9 mouse cellular contexts compared by ENCODE assay signal in genomic region chrX:7421016-7421415, GRCm38 (mm10). TPM values are rescaled to one million over a fixed set of nuclear protein-coding genes. Genes with fewer than 3 reads are reported as not detected.
DNase-seq lines count a peak whose midpoint lies in the region; ATAC-seq lines count a peak whose summit lies in the region.
"Had no signal": no experiment of that assay in that cellular context is flagged by ENCODE, and none has a peak within 500 bp of the region (broad histone marks: within the 10 kb centered on the region; RNA-seq: fewer than 3 reads in every experiment).

No protein-coding gene starts in this region.

- H3K4me1 ChIP-seq in embryonic facial prominence, embryonic 14.5 days (ENCODE audit: control insufficient read depth, insufficient read depth, low read length) = no peaks in the 10 kb centered on the region
- H3K4me1 ChIP-seq in heart, embryonic 14.5 days (ENCODE audit: control insufficient read depth in 2 of 2, insufficient read depth in 2 of 2, low read length in 2 of 2) = peaks cover 2 to 4% of the 10 kb centered on the region in 2 experiments; a peak in 1 of 4 replicates
- H3K4me1 ChIP-seq in kidney, embryonic 16.5 days (ENCODE audit: insufficient read depth, low read length) = no peaks in the 10 kb centered on the region
- H3K4me1 ChIP-seq in liver, embryonic 11.5 days (replicated peaks; ENCODE audit: control insufficient read depth, insufficient read depth, low read length) = no peaks in the 10 kb centered on the region; the same call in none of the 2 replicates
- no peaks in the 10 kb centered on the region for H3K4me1 ChIP-seq in stomach, embryonic 14.5 days (ENCODE audit: control insufficient read depth, insufficient read depth, low read length)
- H3K4me1 ChIP-seq: embryonic facial prominence, embryonic 15.5 days had no signal

- no peak overlapping the region for H3K9ac ChIP-seq in embryonic facial prominence, embryonic 14.5 days (ENCODE audit: low read depth, low read length)
- H3K9ac ChIP-seq in heart, embryonic 14.5 days (ENCODE audit: low read length) = no peak overlapping the region
- no peak overlapping the region for H3K9ac ChIP-seq in kidney, embryonic 16.5 days (replicated peaks; ENCODE audit: low read length)
- no peak overlapping the region for H3K9ac ChIP-seq in liver, embryonic 11.5 days (ENCODE audit: low read depth, low read length)
- H3K9ac ChIP-seq in stomach, embryonic 14.5 days (replicated peaks; ENCODE audit: low read depth, low read length) = no peak overlapping the region
- H3K9ac ChIP-seq: embryonic facial prominence, embryonic 15.5 days had no signal

- H3K27me3 ChIP-seq in embryonic facial prominence, embryonic 14.5 days (replicated peaks; ENCODE audit: control insufficient read depth, insufficient read depth, low read length) = no peaks in the 10 kb centered on the region
- no peaks in the 10 kb centered on the region for H3K27me3 ChIP-seq in heart, embryonic 14.5 days (ENCODE audit: control insufficient read depth, insufficient read depth, low read length)
- no peaks in the 10 kb centered on the region for H3K27me3 ChIP-seq in kidney, embryonic 16.5 days (ENCODE audit: insufficient read depth, low read length)
- H3K27me3 ChIP-seq in liver, embryonic 11.5 days (replicated peaks; ENCODE audit: control insufficient read depth, insufficient read depth, low read length) = no peaks in the 10 kb centered on the region
- H3K27me3 ChIP-seq in stomach, embryonic 14.5 days (ENCODE audit: control insufficient read depth, insufficient read depth, low read length) = no peaks in the 10 kb centered on the region
- H3K27me3 ChIP-seq: embryonic facial prominence, embryonic 15.5 days had no signal

- H3K27ac ChIP-seq in embryonic facial prominence, embryonic 14.5 days (replicated peaks; ENCODE audit: low read depth, low read length) = no peak overlapping the region
- H3K27ac ChIP-seq in heart, embryonic 14.5 days (replicated peaks in 1 of 2; ENCODE audit: control insufficient read depth in 1 of 2, insufficient read depth in 1 of 2, low read depth in 2 of 2, low read length in 2 of 2) = no peak overlapping the region
- no peak overlapping the region for H3K27ac ChIP-seq in kidney, embryonic 16.5 days (ENCODE audit: low read length)
- no peak overlapping the region for H3K27ac ChIP-seq in liver, embryonic 11.5 days (ENCODE audit: low read depth, low read length)
- no peak overlapping the region for H3K27ac ChIP-seq in stomach, embryonic 14.5 days (ENCODE audit: low read length)
- H3K27ac ChIP-seq: embryonic facial prominence, embryonic 15.5 days had no signal

- H3K4me3 ChIP-seq in embryonic facial prominence, embryonic 14.5 days (ENCODE audit: low read depth, low read length) = no peak overlapping the region
- no peak overlapping the region for H3K4me3 ChIP-seq in heart, embryonic 14.5 days (ENCODE audit: control insufficient read depth in 1 of 2, insufficient read depth in 1 of 2, low read depth in 1 of 2, low read length in 2 of 2)
- no peak overlapping the region for H3K4me3 ChIP-seq in kidney, embryonic 16.5 days (ENCODE audit: low read length)
- H3K4me3 ChIP-seq in liver, embryonic 11.5 days (ENCODE audit: low read depth, low read length) = no peak overlapping the region
- H3K4me3 ChIP-seq in stomach, embryonic 14.5 days (ENCODE audit: low read depth, low read length) = no peak overlapping the region
- H3K4me3 ChIP-seq: embryonic facial prominence, embryonic 15.5 days had no signal

- WGBS in embryonic facial prominence, embryonic 14.5 days = 29% methylated on average over 3 of the region's 3 CpGs
- 33% methylated on average over 3 of the region's 3 CpGs for WGBS in heart, embryonic 14.5 days
- WGBS in kidney, embryonic 16.5 days = 26% methylated on average over 3 of the region's 3 CpGs
- 28% methylated on average over 3 of the region's 3 CpGs for WGBS in liver, embryonic 11.5 days
- WGBS in stomach, embryonic 14.5 days = 33% methylated on average over 3 of the region's 3 CpGs

- ATAC-seq in embryonic facial prominence, embryonic 14.5 days (ENCODE audit: low read depth) = peak; percentile 74; the same call in 1 of the 2 replicates
- no peak; the same call in 1 of the 2 replicates for ATAC-seq in heart, embryonic 14.5 days (ENCODE audit: insufficient number of reproducible peaks, insufficient read depth, low FRiP score, low read depth)
- ATAC-seq in kidney, embryonic 16.5 days (ENCODE audit: low FRiP score, low TSS enrichment) = peak; percentile 80
- ATAC-seq in liver, embryonic 11.5 days (replicated peaks; ENCODE audit: low FRiP score) = peak; percentile 70
- ATAC-seq in stomach, embryonic 14.5 days (ENCODE audit: insufficient number of reproducible peaks, insufficient read depth, low FRiP score, low read depth) = 0 out of 2 replicates have a peak, but pooled peaks have one; percentile 50

- DNase-seq in CD4-positive helper T cell, adult 2 months (ENCODE audit: low read depth, low spot score) = peak; percentile 89
- DNase-seq in adrenal gland, postnatal 36 days = peak; percentile 72 to 80
- DNase-seq in embryonic facial prominence, embryonic 14.5 days (ENCODE audit: low spot score) = peak; percentile 89
- no peak for DNase-seq in liver, embryonic 11.5 days (ENCODE audit: low spot score)
- DNase-seq in naive thymus-derived CD4-positive, alpha-beta T cell, adult 2 months (ENCODE audit: low read depth) = peak; percentile 93

- peak overlapping the region; percentile 24 for H3K4me2 ChIP-seq in embryonic facial prominence, embryonic 14.5 days (ENCODE audit: low read depth, low read length)
- peak overlapping the region; percentile 27; the same call in 1 of the 2 replicates for H3K4me2 ChIP-seq in heart, embryonic 14.5 days (ENCODE audit: low read length)
- H3K4me2 ChIP-seq in kidney, embryonic 16.5 days (replicated peaks; ENCODE audit: low read depth, low read length) = 0 out of 2 replicates have a peak overlapping the region, but pooled peaks have one; percentile 6
- H3K4me2 ChIP-seq in liver, embryonic 11.5 days = no peak overlapping the region
- H3K4me2 ChIP-seq in stomach, embryonic 14.5 days (replicated peaks; ENCODE audit: low read depth, low read length) = no peak overlapping the region
- H3K4me2 ChIP-seq: embryonic facial prominence, embryonic 15.5 days had no signal

- no peaks in the 10 kb centered on the region for H3K9me3 ChIP-seq in embryonic facial prominence, embryonic 14.5 days (ENCODE audit: control insufficient read depth, low read length)
- no peaks in the 10 kb centered on the region for H3K9me3 ChIP-seq in heart, embryonic 14.5 days (ENCODE audit: control insufficient read depth, low read length)
- no peaks in the 10 kb centered on the region for H3K9me3 ChIP-seq in kidney, embryonic 16.5 days (ENCODE audit: low read length)
- H3K9me3 ChIP-seq in liver, embryonic 11.5 days (ENCODE audit: control insufficient read depth, low read length) = no peaks in the 10 kb centered on the region
- no peaks in the 10 kb centered on the region for H3K9me3 ChIP-seq in stomach, embryonic 14.5 days (ENCODE audit: control insufficient read depth, low read depth, low read length)
- H3K9me3 ChIP-seq: embryonic facial prominence, embryonic 15.5 days had no signal

- H3K36me3 ChIP-seq in embryonic facial prominence, embryonic 14.5 days (ENCODE audit: control insufficient read depth, insufficient read depth, low read length) = no peaks in the 10 kb centered on the region
- H3K36me3 ChIP-seq in heart, embryonic 14.5 days (ENCODE audit: control insufficient read depth, insufficient read depth, low read length) = no peaks in the 10 kb centered on the region
- no peaks in the 10 kb centered on the region for H3K36me3 ChIP-seq in kidney, embryonic 16.5 days (ENCODE audit: insufficient read depth, low read length)
- H3K36me3 ChIP-seq in liver, embryonic 11.5 days (ENCODE audit: control insufficient read depth, insufficient read depth, low read length) = no peaks in the 10 kb centered on the region
- H3K36me3 ChIP-seq in stomach, embryonic 14.5 days (ENCODE audit: control insufficient read depth, insufficient read depth, low read length) = no peaks in the 10 kb centered on the region
- H3K36me3 ChIP-seq: embryonic facial prominence, embryonic 15.5 days had no signal

RNA-seq across cellular contexts. Expression of gene Usp27x, which starts 45.4 kb away (rescaled TPM):
- 10 to 100 TPM; 18.3 to 20.3 TPM for total RNA-seq in adrenal gland, postnatal 36 days (2021)
- polyA plus RNA-seq in embryonic facial prominence, embryonic 14.5 days (2014; fragmentation: Nextera tagmentation; extraction: Ambion mirVana) = 0.34 and 0.35 TPM in 2 replicates
- polyA plus RNA-seq in heart, embryonic 14.5 days (2014; fragmentation: Nextera tagmentation; extraction: Ambion mirVana) = 0.35 and 0.47 TPM in 2 replicates
- 0.61 and 0.62 TPM in 2 replicates for polyA plus RNA-seq in kidney, embryonic 16.5 days (2015; fragmentation: Nextera tagmentation; extraction: Ambion mirVana)
- 0.21 and 0.26 TPM in 2 replicates for polyA plus RNA-seq in liver, embryonic 11.5 days (2014; fragmentation: Nextera tagmentation; extraction: Ambion mirVana)
- polyA plus RNA-seq in stomach, embryonic 14.5 days (2014; fragmentation: Nextera tagmentation; extraction: Ambion mirVana) = 0.45 and 0.65 TPM in 2 replicates

Comparison
In these comparisons a context has a peak if more than half of its experiments do, and no peak if none do; other contexts are left out.
1. H3K4me2 ChIP-seq: peak in embryonic facial prominence, embryonic 14.5 days (single experiment), heart, embryonic 14.5 days (single experiment) and kidney, embryonic 16.5 days (single experiment); none in liver, embryonic 11.5 days (single experiment) and stomach, embryonic 14.5 days (single experiment).